Mouse (Mus musculus): ENCODE data around the gene Utp18. TPM values are rescaled to one million over a fixed set of nuclear protein-coding genes. Genes with fewer than 3 reads are reported as not detected.
"Not testable (repeated sequence)": the region's sequence is repeated elsewhere in the genome, so short reads cannot be mapped to it uniquely, and the experiment has no call there.

Gene Utp18
- 34.3 and 38.8 TPM in 2 replicates for polyA plus RNA-seq (2014; fragmentation: Nextera tagmentation; extraction: Ambion mirVana)

- DNase-seq (ENCODE audit: low spot score): peak; percentile 99
- Histone ChIP-seq H3K4me2 (ENCODE audit: low read length) (peak within 1 kb of the TSS; percentile 93), H3K9ac (ENCODE audit: low read length) (peak within 1 kb of the TSS; percentile 94), H3K4me3 (ENCODE audit: low read depth, low read length) (peak within 1 kb of the TSS; percentile 96), H3K36me3 (ENCODE audit: control insufficient read depth, insufficient read depth, low read length) (peaks cover 22% of the 10 kb centered on the region), H3K27me3 (replicated peaks; ENCODE audit: control insufficient read depth, insufficient read depth, low read length) (no peaks in the 10 kb centered on the region), H3K27ac (ENCODE audit: low read depth, low read length) (peak within 1 kb of the TSS; percentile 94), H3K4me1 (ENCODE audit: control insufficient read depth, insufficient read depth, low read length) (peaks cover 20% of the 10 kb centered on the region), H3K9me3 (replicated peaks; ENCODE audit: control insufficient read depth, low read length) (no peaks in the 10 kb centered on the region)
- under 1% methylated on average over 67 of the region's 83 CpGs for WGBS
- peak; percentile 97 for ATAC-seq
Observed at GRCm38 (mm10) chr11:93885572-93886410, at the start of gene Utp18, which contains the start of gene Mbtd1. TSS of gene Utp18 (minus strand) at chr11:93885766. TSS of gene Mbtd1 (plus strand) at chr11:93885852.

DNA sequence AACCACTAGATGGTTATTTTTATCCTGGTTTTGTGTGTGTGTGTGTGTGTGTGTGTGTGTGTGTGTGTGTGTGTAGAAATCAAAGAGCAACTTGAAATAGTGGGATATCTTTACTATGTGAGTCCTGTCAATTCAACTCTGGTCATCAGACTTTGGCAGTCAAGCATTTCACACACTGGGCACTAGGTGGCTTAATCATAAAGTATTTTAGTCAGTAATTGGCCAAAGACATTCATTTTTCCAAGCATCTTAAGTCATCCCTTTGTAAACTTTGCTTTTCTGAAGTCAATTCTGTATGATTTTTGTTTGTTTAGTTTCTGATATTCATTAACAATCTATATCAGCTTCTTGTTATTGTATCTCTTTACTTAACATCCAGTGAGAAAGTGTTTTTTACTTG is 43.5 kb upstream of the Utp18 start:
- Histone ChIP-seq H3K9ac (ENCODE audit: low read length) (no peak overlapping the region), H3K27me3 (replicated peaks; ENCODE audit: control insufficient read depth, insufficient read depth, low read length) (no peaks in the 10 kb centered on the region), H3K4me1 (ENCODE audit: control insufficient read depth, insufficient read depth, low read length) (no peaks in the 10 kb centered on the region), H3K36me3 (ENCODE audit: control insufficient read depth, insufficient read depth, low read length) (peaks cover 68% of the 10 kb centered on the region), H3K4me3 (ENCODE audit: low read depth, low read length) (no peak overlapping the region), H3K27ac (ENCODE audit: low read depth, low read length) (no peak overlapping the region), H3K4me2 (ENCODE audit: low read length) (no peak overlapping the region), H3K9me3 (replicated peaks; ENCODE audit: control insufficient read depth, low read length) (no peaks in the 10 kb centered on the region)
- DNase-seq (ENCODE audit: low spot score) (no peak), ATAC-seq (no peak)

GRCm38 (mm10) chr11:93915019-93915418 is 29.5 kb upstream of the Utp18 start:
- H3K36me3 ChIP-seq (ENCODE audit: control insufficient read depth, insufficient read depth, low read length): peaks cover 75% of the 10 kb centered on the region
- H3K27me3 ChIP-seq (replicated peaks; ENCODE audit: control insufficient read depth, insufficient read depth, low read length); H3K4me2 ChIP-seq (ENCODE audit: low read length); H3K27ac ChIP-seq (ENCODE audit: low read depth, low read length); H3K4me3 ChIP-seq (ENCODE audit: low read depth, low read length); DNase-seq (ENCODE audit: low spot score); H3K9me3 ChIP-seq (replicated peaks; ENCODE audit: control insufficient read depth, low read length); ATAC-seq; H3K4me1 ChIP-seq (ENCODE audit: control insufficient read depth, insufficient read depth, low read length); H3K9ac ChIP-seq (ENCODE audit: low read length): not testable (repeated sequence)
- 99% methylated on average over 2 of the region's 2 CpGs for WGBS

DNA sequence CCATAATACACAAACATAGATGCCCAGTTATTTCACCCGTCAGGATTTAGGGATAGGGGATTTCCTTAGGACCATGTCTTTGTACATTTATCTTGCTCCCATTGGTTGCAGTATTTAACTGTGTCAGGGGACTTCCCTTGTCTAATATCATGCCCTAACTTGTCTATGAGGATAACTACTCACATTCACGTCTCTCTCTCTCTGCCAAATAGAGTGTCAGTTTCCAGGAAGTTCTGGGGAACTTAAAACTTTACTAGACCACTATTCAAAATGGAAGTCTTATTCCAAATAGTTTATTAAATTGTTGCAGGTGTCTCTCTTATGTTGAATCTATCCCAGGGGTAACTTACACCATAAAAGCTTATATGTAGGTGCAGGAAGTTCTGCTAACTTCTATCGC is 26.0 kb upstream of the Utp18 start:
- DNase-seq (ENCODE audit: low spot score): no peak
- peaks cover 78% of the 10 kb centered on the region for H3K36me3 ChIP-seq (ENCODE audit: control insufficient read depth, insufficient read depth, low read length)
- ATAC-seq: no peak

DNA sequence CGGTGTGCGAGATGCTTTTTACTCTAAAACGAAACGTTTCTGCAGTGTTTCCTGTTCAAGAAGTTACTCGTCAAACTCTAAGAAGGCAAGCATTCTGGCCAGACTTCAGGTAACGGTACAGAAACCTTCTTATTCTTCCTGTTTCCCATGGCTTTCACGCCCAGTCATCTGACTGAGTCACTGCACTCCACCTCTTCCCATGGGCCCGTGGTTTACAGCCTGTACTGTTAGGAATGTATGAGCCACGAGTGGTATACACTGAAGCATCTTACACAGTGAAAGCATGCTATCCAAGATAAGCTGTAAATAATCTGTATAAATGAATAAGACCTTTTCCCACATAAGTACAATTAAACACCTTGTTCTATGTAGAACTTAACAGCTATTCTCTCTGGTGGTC is 23.3 kb upstream of the Utp18 start:
- no peak overlapping the region for H3K4me3 ChIP-seq (ENCODE audit: low read depth, low read length)
- H3K4me2 ChIP-seq (ENCODE audit: low read length): no peak overlapping the region
- H3K27ac ChIP-seq (ENCODE audit: low read depth, low read length): no peak overlapping the region
- no peaks in the 10 kb centered on the region for H3K9me3 ChIP-seq (replicated peaks; ENCODE audit: control insufficient read depth, low read length)
- 93% methylated on average over 9 of the region's 9 CpGs for WGBS
- ATAC-seq (no peak), DNase-seq (ENCODE audit: low spot score) (no peak)
- H3K27me3 ChIP-seq (replicated peaks; ENCODE audit: control insufficient read depth, insufficient read depth, low read length): no peaks in the 10 kb centered on the region
- H3K36me3 ChIP-seq (ENCODE audit: control insufficient read depth, insufficient read depth, low read length): peaks cover 71% of the 10 kb centered on the region
- no peak overlapping the region for H3K9ac ChIP-seq (ENCODE audit: low read length)
- H3K4me1 ChIP-seq (ENCODE audit: control insufficient read depth, insufficient read depth, low read length): no peaks in the 10 kb centered on the region

More for the DNA sequence above, 26.0 kb upstream of the Utp18 start:
- H3K4me3 ChIP-seq (ENCODE audit: low read depth, low read length): no peak overlapping the region
- H3K27ac ChIP-seq (ENCODE audit: low read depth, low read length): no peak overlapping the region
- H3K4me2 ChIP-seq (ENCODE audit: low read length): no peak overlapping the region
- no peaks in the 10 kb centered on the region for H3K9me3 ChIP-seq (replicated peaks; ENCODE audit: control insufficient read depth, low read length)
- no peak overlapping the region for H3K9ac ChIP-seq (ENCODE audit: low read length)
- WGBS: 90% methylated on average over 3 of the region's 3 CpGs
- no peaks in the 10 kb centered on the region for H3K27me3 ChIP-seq (replicated peaks; ENCODE audit: control insufficient read depth, insufficient read depth, low read length)
- H3K4me1 ChIP-seq (ENCODE audit: control insufficient read depth, insufficient read depth, low read length): no peaks in the 10 kb centered on the region

DNA sequence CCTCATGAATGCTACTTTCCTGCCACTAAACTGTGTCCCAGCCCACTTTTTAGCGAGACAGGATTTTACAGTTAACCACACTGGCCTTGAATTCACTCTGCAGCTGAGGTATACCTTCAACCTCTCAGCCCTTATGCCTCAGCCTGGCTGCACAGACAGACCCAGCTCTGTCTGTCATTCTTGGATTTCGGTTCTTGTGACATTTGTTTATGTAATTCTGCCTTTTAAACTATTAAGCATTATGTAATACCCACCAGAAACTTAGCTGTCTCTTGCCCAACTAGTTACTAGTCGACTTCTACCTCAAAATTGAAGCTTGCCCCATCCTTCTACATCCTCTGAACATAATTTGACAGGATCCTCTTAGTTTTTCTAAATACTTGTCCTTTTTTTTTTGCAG is 22.3 kb upstream of the Utp18 start:
- WGBS: 90% methylated on average over 3 of the region's 3 CpGs
- no peak for DNase-seq (ENCODE audit: low spot score)

GRCm38 (mm10) chr11:93906834-93907233 is 21.3 kb upstream of the Utp18 start:
- Histone ChIP-seq H3K4me3 (ENCODE audit: low read depth, low read length) (no peak overlapping the region), H3K4me2 (ENCODE audit: low read length) (no peak overlapping the region), H3K4me1 (ENCODE audit: control insufficient read depth, insufficient read depth, low read length) (no peaks in the 10 kb centered on the region), H3K36me3 (ENCODE audit: control insufficient read depth, insufficient read depth, low read length) (peaks cover 65% of the 10 kb centered on the region), H3K9me3 (replicated peaks; ENCODE audit: control insufficient read depth, low read length) (no peaks in the 10 kb centered on the region), H3K27me3 (replicated peaks; ENCODE audit: control insufficient read depth, insufficient read depth, low read length) (no peaks in the 10 kb centered on the region), H3K9ac (ENCODE audit: low read length) (no peak overlapping the region), H3K27ac (ENCODE audit: low read depth, low read length) (no peak overlapping the region)
- 79% methylated on average over 4 of the region's 4 CpGs for WGBS
- no peak for ATAC-seq
- no peak for DNase-seq (ENCODE audit: low spot score)

More for the DNA sequence above, 22.3 kb upstream of the Utp18 start:
- ATAC-seq: no peak
- no peaks in the 10 kb centered on the region for H3K9me3 ChIP-seq (replicated peaks; ENCODE audit: control insufficient read depth, low read length)
- no peaks in the 10 kb centered on the region for H3K4me1 ChIP-seq (ENCODE audit: control insufficient read depth, insufficient read depth, low read length)
- no peak overlapping the region for H3K4me3 ChIP-seq (ENCODE audit: low read depth, low read length)
- H3K4me2 ChIP-seq (ENCODE audit: low read length): no peak overlapping the region
- H3K9ac ChIP-seq (ENCODE audit: low read length): no peak overlapping the region
- H3K27me3 ChIP-seq (replicated peaks; ENCODE audit: control insufficient read depth, insufficient read depth, low read length): no peaks in the 10 kb centered on the region
- no peak overlapping the region for H3K27ac ChIP-seq (ENCODE audit: low read depth, low read length)
- peaks cover 68% of the 10 kb centered on the region for H3K36me3 ChIP-seq (ENCODE audit: control insufficient read depth, insufficient read depth, low read length)

DNA sequence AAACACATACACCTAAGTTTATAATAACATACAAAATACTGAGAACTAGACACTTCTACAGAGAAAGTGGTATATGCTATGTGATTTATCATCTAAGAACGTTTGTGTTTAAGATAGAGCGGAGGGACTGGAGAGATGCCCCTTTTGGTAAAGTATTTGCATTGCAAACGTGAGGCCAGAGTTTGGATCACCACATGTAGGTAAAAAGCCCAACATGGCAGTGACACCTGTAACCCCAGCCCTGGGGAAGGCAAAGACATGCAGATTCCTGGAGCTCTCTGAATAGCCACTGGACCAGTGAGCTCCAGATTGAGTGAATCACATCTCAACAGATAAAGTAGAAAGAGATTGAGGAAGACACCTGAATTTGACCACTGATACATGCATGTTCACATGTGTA is 12.2 kb upstream of the Utp18 start:
- H3K27me3 ChIP-seq (replicated peaks; ENCODE audit: control insufficient read depth, insufficient read depth, low read length): no peaks in the 10 kb centered on the region
- H3K9me3 ChIP-seq (replicated peaks; ENCODE audit: control insufficient read depth, low read length): no peaks in the 10 kb centered on the region
- H3K4me1 ChIP-seq (ENCODE audit: control insufficient read depth, insufficient read depth, low read length): no peaks in the 10 kb centered on the region
- peaks cover 17% of the 10 kb centered on the region; the same call in 1 of the 2 replicates for H3K36me3 ChIP-seq (ENCODE audit: control insufficient read depth, insufficient read depth, low read length)
- no peak overlapping the region for H3K9ac ChIP-seq (ENCODE audit: low read length)
- H3K27ac ChIP-seq (ENCODE audit: low read depth, low read length): no peak overlapping the region
- no peak overlapping the region for H3K4me2 ChIP-seq (ENCODE audit: low read length)
- DNase-seq (ENCODE audit: low spot score) (no peak), ATAC-seq (no peak)
- H3K4me3 ChIP-seq (ENCODE audit: low read depth, low read length): no peak overlapping the region
- WGBS: 86% methylated on average over 3 of the region's 3 CpGs

- Histone ChIP-seq H3K27ac (ENCODE audit: low read depth, low read length) (no peak overlapping the region), H3K4me2 (ENCODE audit: low read length) (peak overlapping the region; percentile 93), H3K9ac (ENCODE audit: low read length) (peak overlapping the region; percentile 94), H3K4me3 (ENCODE audit: low read depth, low read length) (peak overlapping the region; percentile 96), H3K27me3 (replicated peaks; ENCODE audit: control insufficient read depth, insufficient read depth, low read length) (no peaks in the 10 kb centered on the region), H3K36me3 (ENCODE audit: control insufficient read depth, insufficient read depth, low read length) (peaks cover 21% of the 10 kb centered on the region; the same call in 1 of the 2 replicates), H3K4me1 (ENCODE audit: control insufficient read depth, insufficient read depth, low read length) (peaks cover 20% of the 10 kb centered on the region), H3K9me3 (replicated peaks; ENCODE audit: control insufficient read depth, low read length) (no peaks in the 10 kb centered on the region)
- WGBS: 7% methylated on average over 4 of the region's 4 CpGs
- ATAC-seq (no peak), DNase-seq (ENCODE audit: low spot score) (no peak)
Observed at GRCm38 (mm10) chr11:93887080-93887447, 1.5 kb upstream of the Utp18 start.

Data from forebrain, embryonic 14.5 days (tissue).